Mouse (Mus musculus): ENCODE measurements around the gene Gm3435.
"Not testable (repeated sequence)": the region's sequence is repeated elsewhere in the genome, so short reads cannot be mapped to it uniquely, and the experiment has no call there.

DNA sequence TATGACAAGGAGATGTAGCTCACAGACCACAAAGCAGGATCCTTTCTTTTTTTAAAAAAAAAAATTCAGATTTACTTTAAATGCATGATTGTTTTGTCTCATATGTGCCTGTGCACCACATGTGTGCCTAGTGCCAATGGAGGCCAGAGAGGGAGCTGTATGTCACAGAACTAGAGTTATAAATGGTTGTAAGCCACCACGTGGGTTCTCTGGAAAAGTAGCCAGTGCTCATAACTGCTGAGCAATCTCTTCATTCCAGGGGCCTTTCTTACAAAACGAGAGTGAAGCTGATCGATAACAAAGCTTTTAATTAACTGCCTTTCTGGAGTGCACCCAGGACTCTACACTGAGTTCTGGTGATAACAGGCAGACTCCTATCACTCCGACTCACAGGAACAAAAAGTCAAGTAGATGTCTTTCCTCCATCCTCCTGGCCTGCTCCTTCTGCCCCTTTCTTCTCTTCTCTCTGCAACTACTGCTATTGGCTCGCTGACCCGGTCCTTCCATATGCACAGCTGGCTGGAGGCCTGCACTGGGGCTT is 41.5 kb upstream of the Gm3435 start:
- TF ChIP-seq CTCF (IDR thresholded peaks at IDR 0.05; ENCODE audit: low read depth, low read length); GATA1 (IDR thresholded peaks at IDR 0.05; ENCODE audit: borderline replicate concordance, low read length); POLR2AphosphoS5 (IDR thresholded peaks at IDR 0.05; ENCODE audit: insufficient replicate concordance, low read depth, low read length); TAL1 (conservative IDR thresholded peaks at IDR 0.05; ENCODE audit: low read depth, low read length): not testable (repeated sequence)

Measured in G1E (cell line).